Mouse (Mus musculus) liver (tissue): Measurements from ENCODE around the gene Lgr6.
"Not testable (repeated sequence)": the region's sequence is repeated elsewhere in the genome, so short reads cannot be mapped to it uniquely, and the experiment has no call there.

Experiments used
- DNase-seq: peaks from one replicate; pipeline ENCODE4 v3.0.0-alpha.2; 2020; ENCODE audit warnings: mixed read lengths

Gene Lgr6

DNA sequence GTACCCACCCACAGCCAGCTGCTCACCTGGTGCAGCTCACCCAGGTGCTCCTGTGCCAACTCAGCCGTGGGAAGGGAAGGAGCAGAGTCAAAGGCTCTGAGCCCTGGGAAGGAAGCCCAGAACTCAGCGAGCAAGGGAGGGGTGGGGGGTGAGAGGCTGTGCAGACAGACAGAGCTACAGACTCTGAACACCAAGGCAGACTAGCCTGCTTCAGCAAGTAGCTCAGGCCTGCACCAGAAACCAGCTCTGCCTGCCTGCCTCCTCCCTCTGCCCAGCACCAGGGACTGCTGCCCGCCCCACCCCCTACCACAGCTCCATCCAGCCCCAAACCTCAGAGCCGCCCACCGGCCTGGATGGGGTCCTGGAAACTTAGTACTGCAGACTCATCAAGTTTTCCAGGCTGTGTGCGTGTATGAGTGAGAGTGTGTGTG is 22.9 kb upstream of the Lgr6 start:
- DNase-seq = peak; percentile 17

DNA sequence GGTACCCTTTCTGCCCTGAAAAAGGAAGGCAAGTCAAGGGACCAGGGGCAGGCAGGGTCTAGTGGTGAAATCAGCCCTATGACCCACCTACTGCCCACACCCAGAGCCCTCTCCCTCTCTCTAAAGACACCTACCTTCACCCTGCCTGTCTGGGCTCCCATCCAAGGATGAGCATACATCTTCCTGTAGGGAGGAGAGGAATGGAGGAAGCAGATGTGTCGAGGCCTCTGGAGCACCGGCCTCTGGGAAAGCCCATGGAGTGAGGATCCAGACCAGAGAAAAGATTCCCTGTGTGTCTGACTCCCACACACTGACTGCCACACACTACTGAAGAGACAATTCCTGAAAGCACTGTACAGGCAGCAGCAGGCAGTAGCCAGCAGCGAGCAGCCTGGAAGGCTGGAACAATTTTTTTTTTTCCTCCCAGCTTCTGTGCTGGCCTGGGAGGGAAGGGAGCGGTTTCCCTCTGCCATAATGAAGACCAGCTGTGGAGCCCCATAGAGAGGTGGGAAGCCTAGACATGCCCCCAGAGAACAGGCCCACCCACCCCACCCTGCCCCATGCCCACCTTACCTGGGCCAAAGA is 21.5 kb upstream of the Lgr6 start:
- DNase-seq = peak; percentile 18

GRCm38 (mm10) chr1:135125990-135126389 is 20.9 kb upstream of the Lgr6 start:
- no peak for DNase-seq

- no peak for DNase-seq
Measured at GRCm38 (mm10) chr1:135124573-135125363, 19.7 kb upstream of the Lgr6 start.

GRCm38 (mm10) chr1:135112661-135113060 is 7.6 kb upstream of the Lgr6 start:
- DNase-seq = peak; percentile 45

- DNase-seq = not testable (repeated sequence)
Measured at GRCm38 (mm10) chr1:135111271-135111670, 6.2 kb upstream of the Lgr6 start.

- DNase-seq = peak; percentile 54
Measured at GRCm38 (mm10) chr1:135110075-135110474, 5.0 kb upstream of the Lgr6 start.

GRCm38 (mm10) chr1:135108611-135109010 is 3.5 kb upstream of the Lgr6 start:
- peak; percentile 36 for DNase-seq

DNA sequence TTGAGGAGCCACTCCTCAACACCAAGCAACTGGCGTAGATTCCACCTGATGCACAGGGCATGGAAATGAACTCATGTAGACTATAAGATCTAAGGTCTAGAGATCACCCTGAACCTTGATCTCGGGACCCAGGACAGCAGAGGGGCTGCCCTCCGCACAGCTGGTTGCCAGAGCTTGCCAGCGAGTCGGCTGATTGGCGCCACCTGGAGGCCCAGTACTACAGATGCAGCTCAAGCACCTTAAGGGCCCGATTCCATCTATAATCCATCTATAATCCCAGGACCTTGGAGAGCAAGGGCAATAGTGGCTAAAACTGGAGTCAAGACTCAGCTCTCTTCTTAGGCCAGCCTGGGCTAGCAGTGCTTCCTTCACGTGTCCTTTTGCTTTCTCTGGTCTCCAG is 875 bp upstream of the Lgr6 start:
- DNase-seq = peak; percentile 68

- no peak for DNase-seq
Measured at GRCm38 (mm10) chr1:135100400-135100799, 4.7 kb downstream of the Lgr6 start.

GRCm38 (mm10) chr1:135098441-135098840 is 6.6 kb downstream of the Lgr6 start:
- no peak for DNase-seq

GRCm38 (mm10) chr1:135097441-135097840 is 7.6 kb downstream of the Lgr6 start:
- no peak for DNase-seq

DNA sequence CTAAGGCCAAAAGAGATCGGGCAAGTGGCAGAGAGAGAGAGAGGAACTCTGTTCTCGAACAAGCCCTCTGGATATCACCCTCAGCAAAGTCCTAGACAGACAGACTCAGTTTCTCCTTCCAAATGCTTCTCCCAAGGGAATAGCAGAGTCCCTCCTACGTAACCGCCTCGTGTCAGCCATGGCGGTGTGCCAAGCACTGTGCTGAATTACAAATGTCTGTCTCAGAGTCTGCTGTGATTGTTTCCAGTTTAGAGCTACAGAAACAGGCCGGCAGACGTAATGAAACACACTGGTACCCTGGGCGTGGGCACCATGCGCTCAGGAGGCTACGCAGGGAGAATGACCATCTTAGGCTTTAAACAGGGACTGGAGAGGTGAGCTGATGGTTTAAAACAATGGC is 8.8 kb downstream of the Lgr6 start:
- no peak for DNase-seq

DNA sequence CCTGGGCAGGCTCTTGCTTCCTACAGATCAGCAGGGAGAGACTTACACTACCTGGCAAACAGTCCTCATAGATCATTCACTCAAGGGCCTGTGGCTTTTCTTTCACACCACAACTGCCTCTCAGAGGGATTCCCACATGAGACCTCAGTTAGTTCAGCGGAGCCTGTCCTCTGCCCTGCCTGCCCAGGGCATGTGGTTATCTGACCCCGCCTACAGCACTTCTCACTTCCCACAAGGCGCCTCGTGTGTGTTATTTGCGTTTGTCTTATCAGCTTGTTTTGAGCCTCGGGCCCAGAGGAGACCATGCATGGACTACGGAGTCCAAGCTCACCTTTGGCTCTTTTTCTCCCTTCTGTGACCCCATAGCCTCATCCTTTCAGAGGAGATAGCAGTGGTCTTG is 9.9 kb downstream of the Lgr6 start:
- peak; percentile 49 for DNase-seq

- peak; percentile 12 for DNase-seq
Measured at GRCm38 (mm10) chr1:135094723-135095122, 10.4 kb downstream of the Lgr6 start.

DNA sequence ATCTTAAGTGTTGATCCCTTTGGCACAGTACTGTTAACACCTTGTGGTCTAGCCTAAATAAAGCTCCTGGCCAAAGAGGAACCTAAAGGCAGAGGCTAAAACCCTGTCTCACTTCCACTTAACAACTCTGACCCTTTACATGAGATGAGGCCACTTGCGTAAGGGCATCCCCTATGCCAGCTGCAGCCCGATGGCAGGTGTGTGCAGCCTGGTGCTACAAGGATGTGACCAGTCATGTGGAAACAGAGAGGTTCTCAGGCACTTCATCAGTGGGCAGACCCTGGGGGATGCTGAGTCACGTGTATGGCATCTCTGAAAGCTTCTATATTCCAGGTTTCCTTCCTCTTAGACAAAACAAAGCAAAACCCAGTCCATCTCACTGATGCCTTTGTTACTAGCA is 14.2 kb downstream of the Lgr6 start:
- DNase-seq = no peak

DNA sequence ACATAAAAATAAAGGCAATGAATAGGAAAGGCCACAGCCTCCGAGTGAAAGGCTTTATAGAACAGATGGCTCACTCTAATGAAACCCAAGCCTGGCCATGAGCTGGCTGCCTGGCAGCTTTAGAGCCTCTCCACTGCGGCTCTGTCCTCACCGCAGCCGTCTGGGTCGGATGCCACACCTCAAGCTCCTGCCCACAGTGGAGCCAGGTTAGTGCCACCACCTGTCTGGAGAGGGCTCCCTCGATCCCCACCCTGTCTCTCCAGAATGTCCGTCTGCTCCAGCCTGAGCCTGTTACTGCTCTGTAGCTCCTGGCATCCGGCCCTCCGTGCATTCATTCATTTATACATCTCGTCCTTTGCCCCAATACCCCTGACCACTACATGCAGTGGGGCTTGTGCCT is 15.4 kb downstream of the Lgr6 start:
- no peak for DNase-seq

DNA sequence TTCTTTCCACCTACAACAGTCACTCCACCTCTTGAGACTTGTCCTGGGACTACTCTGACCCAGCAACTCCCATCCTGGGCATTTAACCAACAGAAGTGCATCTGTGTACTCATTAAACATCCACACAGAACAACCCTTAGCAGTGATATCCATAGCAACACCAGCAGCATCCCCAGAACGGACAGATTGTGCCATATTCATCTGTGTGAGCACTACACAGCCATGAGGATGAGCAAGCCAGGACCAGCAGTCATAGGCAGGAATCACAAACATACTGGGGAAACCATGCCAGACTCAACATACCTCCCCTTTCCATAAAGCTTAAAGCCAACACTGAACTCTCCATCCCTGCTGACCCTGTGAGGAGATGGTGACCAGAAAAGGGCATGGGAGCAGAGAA is 17.7 kb downstream of the Lgr6 start:
- DNase-seq = no peak

- no peak for DNase-seq
Measured at GRCm38 (mm10) chr1:135086015-135086414, 19.1 kb downstream of the Lgr6 start.

DNA sequence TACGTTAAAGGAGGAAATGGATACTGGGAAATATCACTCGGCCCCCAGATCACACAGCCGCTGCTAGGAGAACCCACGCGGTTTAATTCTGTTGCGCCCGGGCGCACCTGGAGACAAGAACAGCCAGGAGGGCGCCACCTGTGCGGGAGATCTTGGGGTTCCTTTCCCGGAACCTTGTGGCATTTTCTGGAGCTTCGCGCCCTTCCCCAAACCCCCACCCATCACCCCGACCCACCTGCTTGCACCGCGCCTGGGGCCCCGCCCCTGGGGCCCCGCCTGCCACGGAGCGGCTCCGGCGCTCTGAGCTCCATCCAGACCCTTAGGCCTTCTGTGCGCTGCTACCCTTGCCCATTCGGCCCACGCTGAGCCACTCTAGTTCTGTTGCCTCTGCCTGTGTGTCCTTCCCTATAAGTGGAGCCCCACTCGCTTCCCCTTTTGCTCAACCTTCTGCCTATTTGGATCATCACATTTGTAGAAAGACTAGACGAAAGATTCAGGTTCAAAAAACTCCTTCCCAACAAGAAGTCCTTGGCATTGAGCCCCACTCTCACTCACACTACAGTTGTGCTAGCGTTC is 19.7 kb downstream of the Lgr6 start:
- no peak for DNase-seq

DNA sequence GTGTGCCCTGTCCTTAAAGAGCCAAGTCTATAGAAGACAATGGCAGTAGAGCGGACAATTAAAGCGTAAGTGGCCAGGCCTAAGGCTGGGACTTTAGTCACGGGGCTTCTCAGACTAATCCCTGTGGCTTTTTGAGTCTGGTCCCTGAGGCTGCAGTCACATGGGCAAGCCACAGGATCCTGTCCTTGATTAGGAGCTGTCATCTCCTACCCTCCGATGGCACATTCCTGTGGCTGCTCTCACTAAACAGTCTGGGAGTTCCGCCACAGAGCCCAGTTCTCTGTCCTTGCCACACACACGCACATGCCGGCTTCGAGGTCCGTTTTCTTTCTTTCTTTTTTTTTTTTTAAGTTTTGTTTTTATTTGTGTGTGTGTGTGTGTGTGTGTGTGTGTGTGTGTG is 21.6 kb downstream of the Lgr6 start:
- DNase-seq = no peak

DNA sequence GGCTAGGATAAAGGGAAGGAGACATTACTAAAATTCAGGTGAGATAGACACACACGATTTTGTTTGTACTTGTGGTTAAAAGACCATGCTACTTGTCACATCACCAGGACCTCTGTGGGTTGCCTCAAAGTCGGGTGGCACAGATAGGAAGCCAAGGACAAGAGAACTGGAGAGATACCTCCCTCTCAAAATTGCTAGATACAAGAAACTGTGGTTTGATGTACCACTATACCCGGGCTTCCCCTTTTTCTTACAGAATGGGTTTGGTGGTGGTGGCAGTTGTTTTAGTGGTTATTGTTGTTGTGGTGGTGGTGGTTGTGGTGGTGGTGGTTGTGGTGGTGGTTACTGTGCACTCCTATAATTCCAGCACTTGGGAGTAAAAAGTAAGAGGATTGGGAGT is 22.8 kb downstream of the Lgr6 start:
- no peak for DNase-seq

GRCm38 (mm10) chr1:135079021-135079420 is 26.1 kb downstream of the Lgr6 start:
- DNase-seq = no peak

GRCm38 (mm10) chr1:135076470-135076869 is 28.6 kb downstream of the Lgr6 start:
- DNase-seq = no peak
